Mouse (Mus musculus) intestine, embryonic 16.5 days (tissue): ENCODE results near the gene Scg5. TPM values are rescaled to one million over a fixed set of nuclear protein-coding genes. Genes with fewer than 3 reads are reported as not detected.

ENCODE experiments used
- ATAC-seq: fragments of 200-750 bp; cut with Nextera tagmentation; 2 replicates; pipeline ENCODE4 v1.8.0; 2017; ENCODE audit warnings: moderate TSS enrichment, moderate library complexity
- H3K27ac ChIP-seq: fragments of 300-500 bp; sonication (generic); 2 replicates; pipeline ENCODE4 v1.5.1; 2014; ENCODE audit warnings: mild to moderate bottlenecking, low read length
- H3K27me3 ChIP-seq: fragments of 300-500 bp; sonication (generic); replicated peaks from 2 replicates; pipeline ENCODE4 v1.6.1; 2014; ENCODE audit warnings: low read length, control low read depth, mixed read lengths; ENCODE audit not compliant: control insufficient read depth, insufficient read depth
- H3K36me3 ChIP-seq: fragments of 300-500 bp; sonication (generic); 2 replicates; pipeline ENCODE4 v1.6.1; 2014; ENCODE audit warnings: low read length, control low read depth; ENCODE audit not compliant: control insufficient read depth, insufficient read depth
- H3K4me1 ChIP-seq: fragments of 300-500 bp; sonication (generic); 2 replicates; pipeline ENCODE4 v1.6.1; 2014; ENCODE audit warnings: low read length, control low read depth, mixed read lengths; ENCODE audit not compliant: control insufficient read depth, insufficient read depth
- H3K4me2 ChIP-seq: fragments of 300-500 bp; sonication (generic); 2 replicates; pipeline ENCODE4 v1.6.1; 2014; ENCODE audit warnings: low read depth, low read length, control low read depth
- H3K4me3 ChIP-seq: fragments of 300-500 bp; sonication (generic); 2 replicates; pipeline ENCODE4 v1.5.1; 2014; ENCODE audit warnings: mild to moderate bottlenecking, low read length
- H3K9ac ChIP-seq: fragments of 300-500 bp; sonication (generic); 2 replicates; pipeline ENCODE4 v1.6.1; 2014; ENCODE audit warnings: low read depth, low read length
- H3K9me3 ChIP-seq: fragments of 300-500 bp; sonication (generic); 2 replicates; pipeline ENCODE4 v1.6.1; 2016; ENCODE audit warnings: low read length, control low read depth; ENCODE audit not compliant: control insufficient read depth
- WGBS: fragments of 180-500 bp; shearing (Covaris S2); extraction: QIAGEN DNeasy Blood & Tissue Kit; methylation state at CpG from one replicate; pipeline ENCODE4 v1.1.7; 2014; 5-methylcytosine and 5-hydroxymethylcytosine counted together
- polyA plus RNA-seq: library from polyadenylated mRNA; unstranded; fragments of >200 nt; fragmentation: Nextera tagmentation; extraction: Ambion mirVana; gene quantifications from 2 replicates; pipeline ENCODE4 v1.2.1, GENCODE M21; 2015

Scg5 gene
- polyA plus RNA-seq, 1 experiment from 2014 or later, result 10.8 TPM

DNA sequence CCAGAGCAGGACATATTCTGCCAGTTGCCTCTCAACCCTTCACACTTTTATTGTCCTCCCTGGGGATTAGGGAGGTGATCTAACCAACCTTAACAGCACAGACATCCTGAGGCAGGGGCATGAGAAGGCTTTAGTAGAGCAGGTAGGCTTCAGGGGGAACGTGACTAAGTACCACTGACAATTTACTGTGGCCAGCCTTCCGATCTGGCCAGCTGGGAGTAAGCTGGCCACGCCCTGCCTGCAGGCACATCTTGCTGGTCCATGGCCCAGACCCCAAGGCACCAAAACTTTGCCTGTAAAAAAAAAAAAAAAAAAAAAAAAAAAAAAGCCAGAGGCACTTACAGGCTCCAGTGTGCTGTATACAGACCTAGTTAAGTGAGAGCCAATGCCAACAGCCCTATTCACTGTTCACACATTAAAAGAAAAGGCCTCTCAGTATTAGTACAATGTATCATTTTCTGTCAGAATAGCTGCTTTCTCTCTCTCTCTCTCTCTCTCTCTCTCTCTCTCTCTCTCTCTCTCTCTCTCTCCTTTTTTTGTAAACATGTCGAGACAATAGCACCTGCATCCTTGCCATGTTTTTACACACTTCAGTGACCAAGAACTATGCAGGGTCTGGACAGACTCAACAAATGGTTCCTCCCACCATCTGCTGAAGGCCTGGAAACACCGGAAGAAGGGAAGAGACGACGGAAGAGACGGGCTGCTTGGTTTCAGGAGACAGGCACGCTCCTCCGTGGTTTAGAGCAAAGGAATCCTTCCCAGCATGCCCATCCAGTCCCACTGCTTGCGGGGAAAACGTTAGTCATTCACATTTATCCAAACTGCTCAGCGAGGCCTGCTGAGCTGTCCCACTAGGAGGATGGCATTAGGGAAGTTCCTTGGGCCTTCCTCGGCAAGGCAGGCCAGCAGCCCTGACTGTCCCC, 11.0 kb downstream of the Scg5 start:
- 61% methylated on average over 14 of the region's 14 CpGs for WGBS
- ATAC-seq, result no peak
- no peak overlapping the region for H3K4me2 ChIP-seq
- no peaks in the 10 kb centered on the region for H3K27me3 ChIP-seq
- peak overlapping the region; percentile 37 for H3K27ac ChIP-seq
- H3K9me3 ChIP-seq, result no peaks in the 10 kb centered on the region
- no peak overlapping the region for H3K4me3 ChIP-seq
- no peak overlapping the region for H3K9ac ChIP-seq
- peaks cover 5% of the 10 kb centered on the region for H3K4me1 ChIP-seq
- no peaks in the 10 kb centered on the region for H3K36me3 ChIP-seq

DNA sequence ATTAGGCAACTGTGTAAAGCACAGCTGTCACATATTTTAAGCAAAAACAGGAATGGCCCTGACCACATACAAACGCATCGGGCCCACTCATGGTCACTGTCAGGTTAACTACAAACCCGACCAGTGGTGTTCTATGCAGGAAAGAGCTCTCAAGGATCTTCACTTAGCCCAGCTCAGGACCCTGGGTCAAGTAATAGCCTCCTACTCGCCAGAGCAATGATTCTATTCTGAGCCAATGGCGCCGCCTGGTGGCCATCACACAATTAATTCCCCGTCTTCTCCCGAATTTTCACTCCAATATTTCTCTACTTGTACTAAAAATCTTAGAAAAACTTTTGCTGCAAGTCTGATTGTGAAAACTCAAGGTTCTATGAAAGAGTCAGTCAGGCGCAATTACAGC, 21.3 kb downstream of the Scg5 start:
- Histone ChIP-seq H3K9me3 (no peaks in the 10 kb centered on the region), H3K4me2 (no peak overlapping the region), H3K36me3 (no peaks in the 10 kb centered on the region), H3K9ac (no peak overlapping the region), H3K27me3 (no peaks in the 10 kb centered on the region), H3K27ac (no peak overlapping the region), H3K4me3 (no peak overlapping the region), H3K4me1 (no peaks in the 10 kb centered on the region)
- WGBS, result 25% methylated on average over 9 of the region's 9 CpGs
- no peak for ATAC-seq

DNA sequence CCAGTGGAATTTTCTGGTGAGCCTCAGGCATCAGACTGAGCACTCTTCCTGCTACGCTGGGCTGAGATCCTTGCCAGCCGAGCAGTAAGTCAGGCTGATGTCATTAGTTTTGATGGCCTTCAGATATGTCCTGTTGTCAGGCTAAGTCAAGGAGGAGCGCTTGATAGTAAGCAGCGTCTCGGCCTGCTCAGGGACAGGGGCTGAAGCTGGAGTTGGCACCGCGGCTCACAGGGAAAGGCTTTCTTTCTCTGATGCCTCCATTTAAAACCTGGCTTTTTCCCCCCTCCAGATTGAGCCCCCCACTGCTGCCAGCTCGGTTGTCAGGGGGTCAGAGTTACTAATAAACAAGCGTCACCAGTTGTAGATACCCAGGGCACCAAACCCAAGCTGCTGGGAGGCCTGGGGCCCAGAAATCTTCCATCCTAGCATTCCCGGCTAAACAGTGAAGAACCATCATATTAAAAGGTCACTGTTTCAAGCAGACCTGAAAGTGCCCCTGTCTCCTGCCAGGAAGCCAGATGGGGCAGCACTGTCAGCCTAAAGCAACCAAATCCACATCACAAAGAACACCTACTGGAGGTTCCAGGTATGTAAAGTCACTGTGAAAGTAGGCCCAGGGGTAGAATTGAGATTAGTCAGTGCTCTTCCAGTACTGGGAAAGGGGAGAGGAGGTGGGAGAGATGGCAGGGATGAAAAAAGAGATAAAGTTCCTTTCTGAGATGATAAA, 21.9 kb downstream of the Scg5 start:
- no peak for ATAC-seq
- Histone ChIP-seq H3K4me2 (no peak overlapping the region), H3K9ac (no peak overlapping the region), H3K4me3 (no peak overlapping the region), H3K27me3 (no peaks in the 10 kb centered on the region), H3K36me3 (no peaks in the 10 kb centered on the region), H3K9me3 (no peaks in the 10 kb centered on the region), H3K27ac (no peak overlapping the region), H3K4me1 (no peaks in the 10 kb centered on the region)
- WGBS, result 61% methylated on average over 10 of the region's 10 CpGs

DNA sequence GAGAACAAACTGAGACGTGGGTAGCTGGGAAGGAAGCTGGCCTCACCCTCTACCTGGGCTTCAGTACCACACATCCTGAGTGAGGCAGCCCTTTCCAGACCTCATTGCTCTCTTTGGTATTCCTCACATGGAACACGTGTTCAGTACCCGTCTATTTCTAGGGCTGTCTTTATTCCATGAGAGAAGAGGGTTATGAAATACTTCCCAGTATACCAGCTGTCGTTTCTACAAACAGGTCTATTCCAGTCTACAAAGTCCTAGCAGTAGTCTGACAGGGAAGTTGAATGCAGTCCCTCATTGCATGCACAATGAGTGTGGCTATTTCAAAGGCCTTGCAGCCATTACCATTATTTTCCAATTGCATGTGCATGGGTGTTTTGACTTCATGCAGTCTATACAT, 23.2 kb downstream of the Scg5 start:
- Histone ChIP-seq H3K4me3 (no peak overlapping the region), H3K4me2 (no peak overlapping the region), H3K4me1 (no peaks in the 10 kb centered on the region), H3K36me3 (no peaks in the 10 kb centered on the region), H3K9me3 (no peaks in the 10 kb centered on the region), H3K27ac (no peak overlapping the region), H3K9ac (no peak overlapping the region), H3K27me3 (no peaks in the 10 kb centered on the region)
- ATAC-seq, result no peak
- 78% methylated on average over 4 of the region's 4 CpGs for WGBS

DNA sequence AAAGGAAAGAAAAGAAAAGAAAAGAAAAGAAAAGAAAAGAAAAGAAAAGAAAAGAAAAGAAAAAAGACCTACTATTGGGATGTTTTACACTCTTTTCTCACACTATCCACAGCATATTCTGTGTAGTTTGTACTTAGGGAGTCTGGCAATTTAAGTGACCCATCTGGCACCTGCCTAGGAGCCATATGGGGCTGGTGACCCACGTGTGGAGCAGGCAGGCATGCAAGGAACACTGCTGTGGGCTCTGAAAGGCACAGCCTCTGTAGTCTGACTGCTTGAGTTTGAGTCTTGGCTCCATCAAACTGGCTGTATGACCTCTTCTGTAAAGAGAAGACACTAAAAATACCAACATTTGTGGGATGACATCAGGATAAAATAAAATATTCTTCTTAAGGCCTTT, 25.2 kb downstream of the Scg5 start:
- no peak overlapping the region for H3K4me3 ChIP-seq
- no peaks in the 10 kb centered on the region for H3K4me1 ChIP-seq
- WGBS, result 25% methylated on average over 1 of the region's 1 CpGs
- H3K27me3 ChIP-seq, result no peaks in the 10 kb centered on the region
- H3K9me3 ChIP-seq, result no peaks in the 10 kb centered on the region
- no peak overlapping the region for H3K9ac ChIP-seq
- no peaks in the 10 kb centered on the region for H3K36me3 ChIP-seq
- no peak overlapping the region for H3K4me2 ChIP-seq
- ATAC-seq, result no peak
- no peak overlapping the region for H3K27ac ChIP-seq

DNA sequence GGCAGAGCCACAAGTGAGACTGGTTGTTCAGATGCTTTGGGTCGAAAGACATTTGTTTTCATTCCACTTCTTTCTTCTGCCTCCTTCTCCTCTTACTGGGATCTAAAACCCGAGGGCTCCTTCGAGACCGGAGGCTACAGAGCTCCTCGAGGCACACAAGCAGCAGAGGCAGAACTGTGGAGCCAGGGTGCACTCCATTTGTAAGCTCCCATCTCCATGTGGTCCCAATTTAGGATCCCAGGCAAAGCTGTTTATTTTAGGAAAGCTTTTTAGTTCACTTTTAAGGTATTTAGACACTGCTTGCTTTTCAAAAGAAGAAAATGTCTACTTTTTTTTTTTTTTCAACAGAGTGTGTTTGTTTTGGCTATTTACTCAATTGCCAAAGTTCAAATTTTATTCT, 28.1 kb downstream of the Scg5 start:
- no peaks in the 10 kb centered on the region for H3K36me3 ChIP-seq
- no peaks in the 10 kb centered on the region for H3K9me3 ChIP-seq
- no peak overlapping the region for H3K4me3 ChIP-seq
- no peak overlapping the region for H3K4me2 ChIP-seq
- H3K9ac ChIP-seq, result no peak overlapping the region
- 78% methylated on average over 5 of the region's 5 CpGs for WGBS
- no peaks in the 10 kb centered on the region for H3K4me1 ChIP-seq
- no peak for ATAC-seq
- no peak overlapping the region for H3K27ac ChIP-seq
- H3K27me3 ChIP-seq, result no peaks in the 10 kb centered on the region

DNA sequence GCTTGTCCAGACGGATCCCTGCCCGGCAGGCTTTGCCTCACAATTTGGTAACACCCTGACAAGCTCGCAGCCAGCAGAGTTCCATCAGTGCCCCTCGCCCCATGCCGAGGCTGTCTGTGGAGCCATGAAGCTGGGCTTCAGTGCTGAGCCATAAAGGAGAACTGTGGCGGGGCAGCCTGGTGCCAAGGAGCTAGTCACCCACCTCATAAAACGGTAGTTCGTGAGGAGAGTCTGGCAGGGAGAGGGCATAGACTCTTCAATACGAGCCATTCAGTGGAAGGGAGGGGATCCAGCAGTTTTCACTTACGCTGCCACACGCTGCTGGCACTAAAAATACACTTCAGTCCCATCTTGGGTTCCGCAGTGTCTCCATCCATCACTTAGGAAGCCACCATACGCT, 30.3 kb downstream of the Scg5 start:
- H3K4me1 ChIP-seq, result no peaks in the 10 kb centered on the region
- WGBS, result 78% methylated on average over 13 of the region's 13 CpGs
- no peak overlapping the region for H3K27ac ChIP-seq
- no peaks in the 10 kb centered on the region for H3K9me3 ChIP-seq
- H3K4me3 ChIP-seq, result no peak overlapping the region
- no peak overlapping the region for H3K9ac ChIP-seq
- no peaks in the 10 kb centered on the region for H3K36me3 ChIP-seq
- no peak overlapping the region for H3K4me2 ChIP-seq
- no peak for ATAC-seq
- no peaks in the 10 kb centered on the region for H3K27me3 ChIP-seq

DNA sequence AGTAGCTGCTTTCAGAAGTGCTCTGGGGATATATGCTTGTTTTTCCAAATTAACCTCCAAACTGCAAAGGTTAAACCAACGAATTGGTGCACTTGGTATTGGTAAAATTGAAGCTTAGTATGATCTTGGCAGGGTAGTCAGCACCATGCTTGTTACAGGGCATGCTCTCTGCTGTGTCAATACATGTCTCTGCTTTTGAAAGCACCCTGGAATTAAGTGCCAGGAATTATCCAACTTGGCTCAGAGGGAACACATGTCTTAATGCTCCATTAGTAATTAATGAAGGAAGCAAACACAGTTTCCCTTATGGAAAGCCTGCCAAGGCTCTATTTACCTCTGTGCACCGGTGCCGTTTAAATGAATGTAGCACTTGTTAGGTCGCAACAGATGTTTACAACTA, 33.7 kb downstream of the Scg5 start:
- H3K9me3 ChIP-seq, result no peaks in the 10 kb centered on the region
- ATAC-seq, result no peak
- H3K4me1 ChIP-seq, result no peaks in the 10 kb centered on the region
- no peak overlapping the region for H3K27ac ChIP-seq
- no peak overlapping the region for H3K4me2 ChIP-seq
- H3K27me3 ChIP-seq, result no peaks in the 10 kb centered on the region
- no peak overlapping the region for H3K9ac ChIP-seq
- no peaks in the 10 kb centered on the region for H3K36me3 ChIP-seq
- WGBS, result 62% methylated on average over 4 of the region's 4 CpGs
- no peak overlapping the region for H3K4me3 ChIP-seq

DNA sequence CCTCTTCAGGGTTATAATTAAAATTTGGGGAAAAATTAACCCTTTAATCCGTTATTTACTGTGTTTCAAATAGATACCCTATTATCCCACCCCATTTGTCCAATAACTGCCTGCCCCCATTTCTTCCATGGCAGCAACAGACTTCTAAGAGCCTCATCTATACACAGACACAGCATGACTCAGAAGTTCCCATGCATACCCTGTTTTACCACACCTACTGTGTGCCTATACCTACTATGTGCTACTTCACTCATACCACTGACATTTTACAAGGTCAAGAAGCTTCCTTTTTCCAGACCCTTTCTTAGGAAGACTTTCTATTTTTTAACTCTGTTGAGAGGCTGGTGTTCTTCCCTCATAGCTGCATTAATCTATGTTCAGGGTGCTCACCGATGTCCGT, 35.4 kb downstream of the Scg5 start:
- H3K4me2 ChIP-seq, result no peak overlapping the region
- 89% methylated on average over 3 of the region's 3 CpGs for WGBS
- no peaks in the 10 kb centered on the region for H3K9me3 ChIP-seq
- H3K4me3 ChIP-seq, result no peak overlapping the region
- H3K4me1 ChIP-seq, result no peaks in the 10 kb centered on the region
- ATAC-seq, result no peak
- H3K36me3 ChIP-seq, result no peaks in the 10 kb centered on the region
- no peak overlapping the region for H3K27ac ChIP-seq
- no peaks in the 10 kb centered on the region for H3K27me3 ChIP-seq
- no peak overlapping the region for H3K9ac ChIP-seq
